Mouse (Mus musculus) lung, adult 2 months (tissue): ENCODE data around the gene Fat1. TPM values are rescaled to one million over a fixed set of nuclear protein-coding genes. Genes with fewer than 3 reads are reported as not detected.
"Not testable (repeated sequence)": the region's sequence is repeated elsewhere in the genome, so short reads cannot be mapped to it uniquely, and the experiment has no call there.

Experiments
- DNase-seq: peaks from one replicate; pipeline ENCODE4 v3.0.0; 2022
- H3K4me1 ChIP-seq: fragments of 200-500 bp; 2 replicates; pipeline ENCODE4 v1.6.1; 2011; ENCODE audit warnings: low read length; ENCODE audit not compliant: control insufficient read depth, insufficient read depth
- H3K4me3 ChIP-seq: fragments of 200-500 bp; replicated peaks from 2 replicates; pipeline ENCODE3; 2011; ENCODE audit warnings: low read depth, mild to moderate bottlenecking, control low read depth, low read length; ENCODE audit errors: extremely low read depth
- CTCF ChIP-seq: fragments of 200-500 bp; IDR thresholded peaks from 2 replicates; pipeline ENCODE4 v1.5.1; 2011; ENCODE audit warnings: mild to moderate bottlenecking, low read length, control low read depth; ENCODE audit not compliant: insufficient read depth
- POLR2A ChIP-seq: fragments of 200-500 bp; IDR thresholded peaks from 2 replicates; pipeline ENCODE4 v1.6.1; 2011; ENCODE audit warnings: low read depth, mild to moderate bottlenecking, control low read depth, low read length, borderline replicate concordance; ENCODE audit errors: extremely low read depth
- WGBS: fragments of 180-500 bp; shearing (Covaris S2); methylation state at CpG from one replicate; pipeline ENCODE4 v1.1.7; 2018; 5-methylcytosine and 5-hydroxymethylcytosine counted together
- polyA plus RNA-seq: library from polyadenylated mRNA; depleted of rRNA; stranded (reverse); fragments of >200 nt; gene quantifications from 2 replicates; pipeline ENCODE4 v1.2.3, GENCODE M21; 2012

The Fat1 gene
- polyA plus RNA-seq, 1 experiment: 24.9 TPM

DNA sequence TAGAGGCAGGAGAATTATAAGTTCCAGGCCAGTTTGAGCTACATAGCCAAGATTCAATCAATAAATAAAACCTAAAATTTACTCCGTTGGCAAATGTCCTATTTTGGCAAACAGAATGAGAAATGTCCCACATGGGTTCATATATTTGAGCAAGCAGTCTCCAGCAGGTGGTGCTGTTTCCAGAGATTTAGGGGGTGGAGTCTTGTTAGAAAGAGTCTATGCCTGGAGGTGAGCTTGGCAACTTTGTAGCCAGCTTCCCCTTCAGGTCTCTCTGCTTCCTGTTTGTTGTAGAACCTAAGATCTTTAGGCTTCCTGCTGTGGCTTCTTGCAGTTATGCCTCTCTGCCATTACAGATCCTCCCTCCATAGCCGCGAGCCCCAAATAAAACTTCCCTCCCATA, 120.3 kb downstream of the Fat1 start:
- DNase-seq: no peak
- H3K4me1 ChIP-seq: no peaks in the 10 kb centered on the region
- TF ChIP-seq POLR2A (no peak), CTCF (no peak)
- H3K4me3 ChIP-seq: no peak overlapping the region
- 95% methylated on average over 3 of the region's 3 CpGs for WGBS

DNA sequence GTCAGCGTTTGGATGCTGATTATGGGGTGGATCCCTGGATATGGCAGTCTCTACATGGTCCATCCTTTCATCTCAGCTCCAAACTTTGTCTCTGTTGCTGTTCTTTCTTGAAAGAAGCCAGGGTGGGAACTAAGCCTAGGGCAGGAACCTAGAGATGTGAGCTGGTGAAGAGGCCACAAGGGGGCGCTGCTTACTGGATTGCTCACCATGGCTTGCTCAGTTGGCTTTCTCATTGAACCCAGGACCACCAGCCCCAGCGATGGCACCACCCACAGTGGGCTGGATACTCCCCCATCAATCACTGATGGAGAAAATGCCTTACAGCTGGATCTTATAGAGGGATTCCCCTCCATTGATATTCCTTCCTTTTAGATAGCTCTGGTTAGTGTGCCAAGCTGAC, 121.6 kb downstream of the Fat1 start:
- peak; percentile 33; the same call in 1 of the 2 replicates for TF ChIP-seq CTCF
- TF ChIP-seq POLR2A: no peak
- 52% methylated on average over 3 of the region's 3 CpGs for WGBS
- H3K4me1 ChIP-seq: no peaks in the 10 kb centered on the region

DNA sequence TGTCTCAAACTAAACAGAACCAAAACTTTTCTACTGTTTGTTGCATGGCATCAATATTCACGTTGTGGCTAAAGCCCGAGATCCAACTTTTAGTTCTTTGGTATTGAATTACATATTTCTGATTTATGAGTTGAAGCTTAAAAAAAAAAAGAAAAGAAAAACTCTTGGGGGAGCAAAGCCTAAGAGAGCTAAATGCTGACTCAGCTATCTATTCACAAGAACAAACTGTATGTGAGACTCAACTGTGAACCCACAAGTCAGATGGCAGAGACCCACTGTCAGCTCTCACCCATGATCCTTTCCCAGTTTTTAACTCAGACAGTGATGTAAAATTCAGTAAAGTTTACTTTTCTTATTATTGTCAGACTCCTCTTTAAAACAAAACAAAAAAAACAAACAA, 124.8 kb downstream of the Fat1 start:
- TF ChIP-seq CTCF (no peak), POLR2A (no peak)
- WGBS: 82% methylated on average over 2 of the region's 2 CpGs
- no peak overlapping the region for H3K4me3 ChIP-seq
- no peak for DNase-seq
- no peaks in the 10 kb centered on the region for H3K4me1 ChIP-seq

More for the DNA sequence above, 121.6 kb downstream of the Fat1 start:
- DNase-seq: no peak
- H3K4me3 ChIP-seq: no peak overlapping the region

DNA sequence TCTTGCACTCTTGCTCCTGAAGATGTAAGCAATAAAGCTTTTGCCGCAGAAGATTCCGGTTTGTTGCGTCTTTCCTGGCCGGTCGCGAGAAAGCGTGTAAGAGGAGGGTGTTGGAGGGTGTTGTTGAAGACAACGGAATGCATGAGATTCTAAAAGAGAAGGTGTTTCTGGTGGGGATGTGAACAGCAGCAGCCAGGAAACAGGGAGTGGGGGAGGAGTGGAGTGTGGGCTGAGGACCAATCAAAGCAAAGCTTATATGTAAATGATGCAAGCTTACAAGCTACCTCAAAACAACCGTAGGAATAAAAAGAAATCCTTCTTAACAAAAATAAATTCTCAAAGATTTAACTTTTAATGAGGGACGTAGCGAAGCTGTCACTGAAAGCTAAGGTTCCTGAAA, 127.1 kb downstream of the Fat1 start:
- DNase-seq: no peak
- Histone ChIP-seq H3K4me1 (no peaks in the 10 kb centered on the region), H3K4me3 (no peak overlapping the region)
- TF ChIP-seq CTCF (no peak), POLR2A (no peak)
- WGBS: 84% methylated on average over 11 of the region's 11 CpGs

DNA sequence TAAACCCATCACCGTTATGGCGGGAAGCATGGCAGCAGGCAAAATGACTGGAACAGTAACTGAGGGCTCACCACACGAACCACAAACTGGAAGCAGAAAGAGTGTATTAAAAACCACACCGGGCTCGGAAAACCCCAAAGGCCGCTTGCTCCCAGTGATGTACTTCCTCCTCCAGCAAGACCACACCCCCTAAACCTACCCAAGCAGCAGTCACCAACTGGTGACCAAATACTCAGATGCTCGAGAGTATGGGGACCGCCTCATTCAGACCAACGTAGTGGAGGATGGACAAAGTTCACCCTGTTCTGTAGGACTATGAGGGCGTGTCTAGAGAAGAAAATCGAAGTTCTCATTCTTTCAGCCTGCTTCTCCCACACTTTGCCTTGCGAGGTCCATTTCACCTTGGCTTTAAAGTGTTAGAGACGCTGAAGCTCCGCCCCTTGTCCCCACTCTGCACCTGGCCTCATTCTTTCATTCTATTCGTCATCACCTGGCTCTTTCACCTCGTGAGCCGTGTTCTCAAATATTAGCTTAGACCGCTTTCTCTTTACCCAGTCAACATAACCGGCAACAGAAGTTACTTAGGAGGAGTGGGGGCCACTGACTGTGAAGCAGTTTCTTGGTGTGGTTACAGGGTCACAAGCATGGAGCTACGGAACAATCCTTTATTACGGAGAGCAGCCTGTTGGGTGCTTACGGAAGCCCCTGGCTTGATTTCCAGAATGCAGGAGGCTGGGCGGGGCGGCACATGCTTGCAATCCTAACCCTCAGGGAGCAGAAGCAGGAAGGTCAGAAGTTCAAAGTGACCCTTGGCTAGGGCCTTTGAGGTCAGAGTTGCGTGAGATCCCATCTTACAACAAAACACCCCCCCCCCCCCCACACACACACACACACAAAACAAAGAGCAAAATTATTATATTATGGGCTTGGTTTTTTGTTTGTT, 128.0 kb downstream of the Fat1 start:
- H3K4me3 ChIP-seq: no peak overlapping the region
- peak; percentile 48 for DNase-seq
- no peak for TF ChIP-seq CTCF
- TF ChIP-seq POLR2A: no peak
- 61% methylated on average over 25 of the region's 25 CpGs for WGBS
- H3K4me1 ChIP-seq: no peaks in the 10 kb centered on the region

DNA sequence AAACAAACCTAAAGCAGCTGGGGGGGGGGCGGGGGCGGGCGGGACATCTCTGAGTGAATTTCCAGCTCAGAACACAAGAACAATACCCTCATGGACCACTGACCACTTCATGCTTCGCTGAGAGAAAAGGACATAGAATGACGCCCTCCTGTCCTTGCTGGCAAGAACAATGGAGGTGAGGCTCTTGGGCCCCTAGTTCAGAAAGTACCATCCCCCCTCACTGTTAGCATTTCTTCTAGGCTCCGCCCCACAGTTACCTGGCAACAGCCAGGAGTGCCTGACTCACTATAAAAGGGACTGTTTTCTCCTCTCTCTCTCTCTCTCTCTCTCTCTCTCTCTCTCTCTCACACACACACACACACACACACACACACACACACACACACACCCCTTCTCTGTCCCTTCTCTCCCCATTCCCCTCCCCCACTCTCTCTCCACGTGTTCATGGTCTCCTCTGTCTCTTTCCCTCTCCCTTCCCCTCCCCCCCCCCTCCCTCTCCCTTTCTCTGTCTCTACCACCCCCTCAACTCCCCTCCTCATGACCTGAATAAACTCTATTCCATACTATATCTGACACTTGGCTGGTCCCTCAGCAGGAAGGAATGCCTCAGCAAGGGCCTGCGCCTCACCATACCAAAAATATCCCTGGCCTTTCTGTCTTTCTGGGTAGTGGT, 129.1 kb downstream of the Fat1 start:
- Histone ChIP-seq H3K4me1 (no peaks in the 10 kb centered on the region), H3K4me3 (no peak overlapping the region)
- DNase-seq: no peak
- 52% methylated on average over 8 of the region's 8 CpGs for WGBS
- TF ChIP-seq CTCF: no peak
- TF ChIP-seq POLR2A: no peak

DNA sequence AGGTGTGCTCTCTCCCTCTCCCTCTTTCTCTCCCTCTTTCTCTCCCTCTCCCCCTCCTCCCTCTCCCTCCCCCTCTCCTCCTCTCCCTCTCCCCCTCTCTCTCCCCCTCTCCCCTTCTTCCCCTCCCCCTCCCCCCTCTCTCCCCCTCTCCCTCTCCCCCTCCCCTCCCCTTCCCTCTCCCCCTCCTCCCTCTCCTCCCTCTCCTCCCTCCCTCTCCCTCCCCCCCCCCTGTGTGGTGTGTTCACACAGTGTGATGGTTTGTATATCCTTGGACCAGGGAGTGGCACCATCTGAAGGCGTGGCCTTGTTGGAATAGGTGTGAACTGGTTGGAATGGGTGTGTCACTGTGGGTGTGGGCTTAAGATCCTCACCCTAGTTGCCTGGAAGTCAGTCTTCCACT, 130.1 kb downstream of the Fat1 start:
- 67% methylated on average over 1 of the region's 1 CpGs for WGBS
- H3K4me3 ChIP-seq, H3K4me1 ChIP-seq: not testable (repeated sequence)

DNA sequence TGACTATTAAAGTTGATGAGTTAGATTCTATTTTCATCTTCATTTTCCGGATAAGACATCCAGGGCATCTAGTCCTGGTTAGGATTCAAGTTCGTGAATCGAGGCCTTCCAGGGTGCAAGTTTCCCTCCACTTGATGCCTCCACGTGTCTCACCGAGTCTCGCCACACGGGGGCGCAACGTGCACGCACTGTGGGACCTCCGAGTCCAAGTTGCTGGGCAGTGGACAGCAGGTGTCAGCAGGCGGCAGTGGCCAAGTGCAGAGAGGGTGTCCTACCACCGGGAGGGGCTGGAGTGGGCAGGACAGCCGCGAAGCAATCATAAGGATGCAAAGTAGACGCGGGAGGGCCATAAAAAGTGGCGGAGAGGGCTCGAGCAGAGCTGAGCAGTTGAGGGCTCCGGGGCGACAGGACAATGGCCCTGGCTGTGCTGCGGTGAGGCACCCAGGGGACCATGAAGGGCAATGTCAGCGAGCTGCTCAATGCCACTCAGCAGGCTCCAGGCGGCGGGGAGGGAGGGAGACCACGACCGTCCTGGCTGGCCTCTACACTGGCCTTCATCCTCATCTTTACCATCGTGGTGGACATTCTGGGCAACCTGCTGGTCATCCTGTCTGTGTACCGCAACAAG, 133.6 kb downstream of the Fat1 start, which contains the start of gene Mtnr1a:
Mtnr1a (plus strand) TSS at position 379 of the 628 bp plus-strand sequence.
- 10% methylated on average over 29 of the region's 29 CpGs for whole genome bisulfite sequencing
- DNase-seq: peak; percentile 86
- no peaks in the 10 kb centered on the region for H3K4me1 ChIP-seq
- H3K4me3 ChIP-seq: no peak within 1 kb of the TSS
- peak; percentile 88 for TF ChIP-seq CTCF
- TF ChIP-seq POLR2A: no peak

More for the DNA sequence above, 130.1 kb downstream of the Fat1 start:
- DNase-seq: not testable (repeated sequence)

DNA sequence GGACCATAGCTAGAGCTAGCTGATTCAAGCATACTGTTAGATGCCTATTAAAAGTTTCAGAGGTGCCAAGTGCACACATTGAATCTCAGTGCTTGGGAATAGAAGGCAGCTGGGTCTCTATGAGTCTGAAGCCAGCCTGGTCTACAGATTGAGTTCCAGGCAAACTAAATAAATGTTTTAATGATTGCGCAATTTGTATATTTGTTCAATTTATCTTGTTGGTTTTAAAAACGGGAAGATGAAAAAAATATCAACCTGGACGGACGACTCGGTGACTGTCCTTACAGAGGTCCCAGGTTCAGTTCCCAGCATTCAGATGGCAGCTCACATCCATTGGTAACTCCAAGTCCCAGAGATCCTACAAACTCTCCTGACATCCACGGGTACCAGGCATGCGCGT, 135.7 kb downstream of the Fat1 start:
- no peaks in the 10 kb centered on the region for H3K4me1 ChIP-seq
- no peak overlapping the region for H3K4me3 ChIP-seq
- no peak for DNase-seq
- 77% methylated on average over 8 of the region's 8 CpGs for WGBS
- no peak for TF ChIP-seq CTCF
